Mouse (Mus musculus): ENCODE data around the gene Stoml3. TPM values are rescaled to one million over a fixed set of nuclear protein-coding genes. Genes with fewer than 3 reads are reported as not detected.

Gene Stoml3
- polyA plus RNA-seq, 1 experiment from 2014 or later: not detected

DNA sequence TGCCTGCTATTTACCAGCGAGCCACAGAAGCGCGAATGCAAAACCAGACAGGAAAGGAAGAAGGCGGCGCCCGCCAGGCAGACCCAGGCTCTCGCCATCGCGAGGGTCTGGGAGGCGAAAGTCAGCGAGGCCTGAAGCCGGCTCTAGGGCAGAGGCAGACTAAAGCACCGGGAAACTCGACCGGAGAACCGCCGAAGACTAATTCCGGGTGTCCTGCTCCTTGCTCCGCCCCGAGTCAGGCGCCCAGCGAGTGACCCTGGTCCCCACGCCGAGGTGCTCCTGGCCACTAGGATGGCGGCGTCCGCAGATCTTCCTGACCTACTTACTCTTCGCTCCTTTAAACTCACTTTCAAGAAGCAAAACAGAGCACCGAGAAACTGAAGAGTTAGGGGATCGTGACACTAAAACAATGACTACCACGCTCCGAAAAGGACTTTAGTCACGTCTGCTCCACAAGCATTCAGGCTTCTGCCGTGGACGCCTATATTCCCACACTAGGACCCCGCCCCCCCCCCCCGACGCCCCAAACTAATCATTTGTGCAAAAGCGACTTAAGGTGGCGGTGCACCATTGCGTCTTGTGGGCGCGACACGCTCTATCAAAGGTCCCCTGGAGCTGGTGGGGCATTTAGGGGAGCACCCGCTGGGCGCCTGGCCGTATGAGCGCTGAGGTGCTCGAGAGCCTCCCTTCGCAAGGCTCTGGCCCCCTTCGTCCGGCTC lies 25.2 kb upstream of the Stoml3 start, which contains the start of the genes Nhlrc3 and Proser1:
TSS of gene Nhlrc3 (minus strand) at position 287 of the 719 bp plus-strand sequence.
TSS of gene Proser1 (plus strand) at position 621 of the 719 bp plus-strand sequence.
- no peaks in the 10 kb centered on the region for H3K27me3 ChIP-seq (ENCODE audit: insufficient read depth, poor library complexity, severe bottlenecking)
- peak within 1 kb of the TSS; percentile 83 for H3K4me3 ChIP-seq
- H3K9me3 ChIP-seq: no peaks in the 10 kb centered on the region
- under 1% methylated on average over 52 of the region's 52 CpGs for WGBS
- H3K36me3 ChIP-seq: peaks cover 30% of the 10 kb centered on the region
- peak; percentile 93 for DNase-seq (ENCODE audit: low spot score)
- H3K27ac ChIP-seq: peak within 1 kb of the TSS; percentile 96
- H3K4me1 ChIP-seq (replicated peaks): peaks cover 41% of the 10 kb centered on the region

DNA sequence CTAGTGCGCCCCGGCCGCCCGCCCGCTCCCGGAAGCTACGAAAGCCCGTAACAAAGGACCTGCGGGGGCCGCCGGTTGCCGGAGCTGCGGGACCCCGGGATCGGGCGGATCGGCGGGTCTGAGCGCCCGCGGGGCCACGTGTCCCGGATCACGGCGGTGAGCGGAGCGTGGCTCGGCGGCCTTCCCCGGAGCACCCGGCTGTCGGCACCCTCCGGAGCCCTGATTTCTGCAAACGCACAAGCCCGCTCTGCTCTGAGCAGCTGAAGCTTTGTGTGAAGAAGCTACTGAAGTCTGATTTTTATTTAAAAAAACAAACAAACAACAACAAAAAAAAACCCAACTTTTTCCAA lies 24.7 kb upstream of the Stoml3 start:
- H3K27ac ChIP-seq: peak overlapping the region; percentile 96
- no peaks in the 10 kb centered on the region for H3K27me3 ChIP-seq (ENCODE audit: insufficient read depth, poor library complexity, severe bottlenecking)
- H3K4me3 ChIP-seq: peak overlapping the region; percentile 83
- peaks cover 30% of the 10 kb centered on the region for H3K36me3 ChIP-seq
- DNase-seq (ENCODE audit: low spot score): no peak
- no peaks in the 10 kb centered on the region for H3K9me3 ChIP-seq
- H3K4me1 ChIP-seq (replicated peaks): peaks cover 41% of the 10 kb centered on the region
- WGBS: under 1% methylated on average over 35 of the region's 35 CpGs

DNA sequence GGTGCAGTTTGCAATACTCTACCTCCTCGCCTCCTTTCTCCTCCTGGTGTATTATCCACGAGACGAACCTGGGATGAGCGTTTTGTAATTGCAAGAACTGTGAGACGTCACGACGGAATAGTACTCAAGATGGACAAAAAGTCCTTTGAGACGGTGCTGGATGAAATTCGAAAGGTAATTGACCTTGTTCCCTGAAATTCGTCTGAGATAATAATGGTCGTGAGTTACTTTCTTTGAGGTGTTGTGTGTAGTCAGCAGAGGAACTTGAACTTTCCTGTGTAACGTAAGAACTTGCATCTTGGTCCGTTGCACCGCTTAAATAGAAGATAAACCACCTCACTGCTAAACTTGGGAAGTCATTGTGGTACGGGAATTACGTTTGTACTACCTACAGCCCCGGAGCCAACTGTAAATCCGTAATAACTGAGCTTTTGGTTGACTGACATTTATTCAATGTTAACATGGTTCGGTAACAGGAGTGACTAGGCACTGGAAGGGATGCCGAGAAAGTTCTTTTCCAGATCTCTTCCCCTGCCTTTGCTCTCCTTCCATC lies 24.2 kb upstream of the Stoml3 start:
- peak overlapping the region; percentile 96 for H3K27ac ChIP-seq
- peaks cover 31% of the 10 kb centered on the region for H3K36me3 ChIP-seq
- H3K4me3 ChIP-seq: peak overlapping the region; percentile 83
- under 1% methylated on average over 20 of the region's 20 CpGs for WGBS
- DNase-seq (ENCODE audit: low spot score): no peak
- no peaks in the 10 kb centered on the region for H3K27me3 ChIP-seq (ENCODE audit: insufficient read depth, poor library complexity, severe bottlenecking)
- no peaks in the 10 kb centered on the region for H3K9me3 ChIP-seq
- peaks cover 41% of the 10 kb centered on the region for H3K4me1 ChIP-seq (replicated peaks)

DNA sequence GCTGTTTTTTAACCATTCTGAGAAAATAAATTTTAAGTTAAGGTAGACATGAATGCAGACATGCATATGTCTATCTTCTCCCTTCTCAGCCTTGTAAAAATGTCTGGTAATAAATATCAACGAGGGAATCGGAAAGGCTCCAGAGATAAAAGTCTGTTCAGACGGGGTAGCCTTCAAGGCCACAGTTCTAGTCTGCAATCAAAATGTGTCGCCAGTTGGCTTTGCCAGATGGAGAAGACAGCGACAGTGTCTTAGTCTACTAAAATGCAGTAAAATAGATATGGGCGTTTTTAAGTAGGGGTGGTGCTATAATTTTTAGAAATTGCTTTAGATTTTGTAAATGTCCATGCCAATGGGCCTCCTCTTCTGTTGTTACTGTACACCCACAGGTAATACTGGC lies 23.1 kb upstream of the Stoml3 start:
- H3K27me3 ChIP-seq (ENCODE audit: insufficient read depth, poor library complexity, severe bottlenecking): no peaks in the 10 kb centered on the region
- H3K36me3 ChIP-seq: peaks cover 32% of the 10 kb centered on the region
- 71% methylated on average over 6 of the region's 6 CpGs for WGBS
- H3K27ac ChIP-seq: no peak overlapping the region
- H3K4me3 ChIP-seq: peak overlapping the region; percentile 83
- peaks cover 41% of the 10 kb centered on the region for H3K4me1 ChIP-seq (replicated peaks)
- DNase-seq (ENCODE audit: low spot score): no peak
- no peaks in the 10 kb centered on the region for H3K9me3 ChIP-seq

DNA sequence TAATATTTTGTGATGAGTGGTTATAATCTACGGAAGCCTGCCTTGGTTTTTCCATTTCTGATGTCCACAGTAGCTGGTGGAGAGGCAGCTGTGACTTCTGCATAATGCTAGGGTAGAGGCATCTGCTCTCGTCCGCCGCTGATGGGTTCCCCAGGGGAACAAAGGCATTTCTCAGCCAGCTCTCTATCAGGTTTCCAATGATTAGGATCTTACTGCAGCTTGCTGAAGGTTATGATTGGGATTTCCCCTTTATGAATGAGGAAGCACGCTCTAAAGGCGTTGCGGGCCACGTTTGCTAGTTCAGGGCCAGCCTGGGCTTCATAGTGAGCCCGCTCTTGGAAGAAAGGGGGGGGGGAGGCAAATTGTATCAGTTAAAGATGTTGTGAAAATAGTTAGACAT lies 22.0 kb upstream of the Stoml3 start:
- H3K4me3 ChIP-seq: peak overlapping the region; percentile 83
- DNase-seq (ENCODE audit: low spot score): no peak
- no peaks in the 10 kb centered on the region for H3K27me3 ChIP-seq (ENCODE audit: insufficient read depth, poor library complexity, severe bottlenecking)
- peaks cover 41% of the 10 kb centered on the region for H3K4me1 ChIP-seq (replicated peaks)
- WGBS: 75% methylated on average over 9 of the region's 9 CpGs
- H3K9me3 ChIP-seq: no peaks in the 10 kb centered on the region
- H3K27ac ChIP-seq: no peak overlapping the region
- peaks cover 36% of the 10 kb centered on the region for H3K36me3 ChIP-seq

DNA sequence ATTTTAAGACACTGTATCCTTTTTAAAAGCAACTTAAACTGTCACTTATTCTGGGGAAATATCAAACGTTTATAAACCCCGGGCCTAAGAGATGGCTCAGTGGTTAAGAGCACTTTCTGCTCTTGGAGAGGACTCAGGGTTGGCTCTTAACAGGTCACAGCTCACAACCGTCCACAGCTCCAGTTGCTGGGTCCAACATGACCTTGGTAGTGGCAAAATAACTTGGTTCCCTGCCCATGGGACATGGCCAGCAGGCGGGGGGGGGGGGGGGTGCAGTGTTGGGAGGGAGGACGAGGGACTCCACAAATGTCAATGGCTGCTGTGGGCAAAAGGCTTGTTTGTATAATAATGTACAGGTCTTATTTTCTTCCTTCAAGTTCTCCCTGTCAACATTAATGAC lies 21.1 kb upstream of the Stoml3 start:
- DNase-seq (ENCODE audit: low spot score): no peak
- 80% methylated on average over 5 of the region's 5 CpGs for WGBS
- H3K36me3 ChIP-seq: peaks cover 45% of the 10 kb centered on the region
- H3K4me3 ChIP-seq: no peak overlapping the region
- no peak overlapping the region for H3K27ac ChIP-seq
- peaks cover 35% of the 10 kb centered on the region for H3K4me1 ChIP-seq (replicated peaks)
- no peaks in the 10 kb centered on the region for H3K9me3 ChIP-seq
- no peaks in the 10 kb centered on the region for H3K27me3 ChIP-seq (ENCODE audit: insufficient read depth, poor library complexity, severe bottlenecking)

DNA sequence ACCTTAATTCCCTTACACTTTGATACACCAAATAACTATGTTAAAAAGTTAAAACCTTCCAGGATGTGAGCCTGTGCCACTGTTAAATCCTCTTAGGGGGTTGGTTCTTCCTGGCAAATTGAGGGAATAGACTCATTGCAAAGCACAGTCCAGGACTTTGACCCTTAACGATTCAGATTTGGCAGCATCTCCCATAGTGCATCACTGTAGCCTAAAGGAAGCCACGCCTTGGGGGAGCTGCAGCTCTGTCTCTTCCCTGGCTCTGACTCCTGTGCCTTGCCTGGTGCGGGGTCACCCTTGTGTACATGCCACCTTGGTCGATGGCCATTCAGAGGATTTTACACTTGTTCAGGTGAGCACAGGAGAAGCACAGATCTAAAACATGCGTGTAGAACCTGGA lies 18.8 kb upstream of the Stoml3 start:
- H3K36me3 ChIP-seq: peaks cover 68% of the 10 kb centered on the region
- no peak for DNase-seq (ENCODE audit: low spot score)
- 95% methylated on average over 5 of the region's 5 CpGs for WGBS
- H3K4me1 ChIP-seq (replicated peaks): peaks cover 29% of the 10 kb centered on the region
- no peak overlapping the region for H3K27ac ChIP-seq
- H3K9me3 ChIP-seq: no peaks in the 10 kb centered on the region
- no peak overlapping the region for H3K4me3 ChIP-seq
- no peaks in the 10 kb centered on the region for H3K27me3 ChIP-seq (ENCODE audit: insufficient read depth, poor library complexity, severe bottlenecking)

DNA sequence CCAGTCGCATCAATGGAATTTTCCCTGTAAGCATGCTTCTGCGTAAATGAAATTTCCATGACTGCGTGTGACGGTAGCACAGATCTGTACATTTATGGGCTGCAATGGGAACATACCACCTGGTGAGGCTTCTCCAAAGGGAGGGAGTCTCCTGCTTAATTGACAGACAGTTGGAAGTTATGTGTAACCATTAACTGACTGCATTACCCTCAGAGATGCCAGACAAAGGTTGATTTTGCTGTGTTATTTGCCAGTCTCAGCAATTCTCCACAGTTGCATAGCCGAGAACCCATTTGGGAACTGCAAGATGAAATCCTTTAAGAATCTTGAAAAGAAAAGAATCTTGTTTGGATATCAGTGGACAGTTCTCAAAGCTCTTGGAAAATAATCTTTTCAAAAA lies 16.4 kb upstream of the Stoml3 start:
- Histone ChIP-seq H3K9me3 (no peaks in the 10 kb centered on the region), H3K4me3 (no peak overlapping the region), H3K27ac (no peak overlapping the region), H3K36me3 (peaks cover 90% of the 10 kb centered on the region), H3K27me3 (ENCODE audit: insufficient read depth, poor library complexity, severe bottlenecking) (no peaks in the 10 kb centered on the region), H3K4me1 (replicated peaks) (peaks cover 5% of the 10 kb centered on the region; the same call in 1 of the 2 replicates)
- WGBS: 96% methylated on average over 5 of the region's 5 CpGs
- DNase-seq (ENCODE audit: low spot score): no peak

DNA sequence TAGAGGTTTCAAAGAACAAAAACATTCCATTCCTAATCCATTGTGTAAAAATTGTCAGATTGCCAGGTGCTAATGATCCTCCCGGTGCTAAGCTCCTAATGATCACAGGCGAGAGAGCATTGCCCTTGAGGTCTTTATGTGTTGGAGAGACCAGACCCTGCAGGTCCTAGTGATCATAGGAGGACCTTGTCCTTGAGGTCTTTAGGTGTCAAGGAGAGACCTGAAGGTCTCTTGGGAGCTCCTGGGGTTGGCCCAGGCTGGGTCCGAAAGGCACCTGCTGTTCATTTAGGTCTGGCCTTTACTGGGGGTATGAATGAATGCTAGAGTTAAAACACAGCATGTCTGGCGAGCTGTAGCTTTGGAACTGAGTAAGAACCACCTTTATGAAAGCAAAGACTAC lies 14.3 kb upstream of the Stoml3 start:
- peaks cover 98% of the 10 kb centered on the region for H3K36me3 ChIP-seq

DNA sequence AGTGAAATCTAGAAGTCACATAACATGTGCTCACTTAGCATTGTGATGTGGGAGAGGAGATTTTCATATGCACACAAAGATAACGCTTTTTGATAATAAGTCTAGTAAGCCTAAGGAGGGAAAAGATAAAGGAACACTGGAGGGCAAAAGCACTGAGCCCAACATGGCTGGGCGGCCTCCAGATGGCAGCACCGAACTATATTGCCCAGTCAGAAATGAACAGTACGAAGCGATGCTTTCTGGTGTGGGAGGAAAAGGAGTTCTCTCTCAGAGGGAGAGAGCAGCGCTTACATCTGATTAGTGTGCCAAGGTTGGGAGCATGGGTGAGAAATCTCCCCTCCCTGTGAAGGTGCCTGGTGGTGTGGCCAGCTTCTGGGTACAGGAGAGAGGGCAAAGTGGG lies 12.6 kb upstream of the Stoml3 start:
- no peak overlapping the region for H3K4me3 ChIP-seq
- no peak overlapping the region for H3K27ac ChIP-seq
- WGBS: 68% methylated on average over 6 of the region's 6 CpGs
- DNase-seq (ENCODE audit: low spot score): peak; percentile 26
- no peaks in the 10 kb centered on the region for H3K4me1 ChIP-seq (replicated peaks)
- H3K27me3 ChIP-seq (ENCODE audit: insufficient read depth, poor library complexity, severe bottlenecking): no peaks in the 10 kb centered on the region
- no peaks in the 10 kb centered on the region for H3K9me3 ChIP-seq
- H3K36me3 ChIP-seq: peaks cover 98% of the 10 kb centered on the region

More for the DNA sequence above, 14.3 kb upstream of the Stoml3 start:
- no peak overlapping the region for H3K27ac ChIP-seq
- H3K27me3 ChIP-seq (ENCODE audit: insufficient read depth, poor library complexity, severe bottlenecking): no peaks in the 10 kb centered on the region
- H3K4me1 ChIP-seq (replicated peaks): no peaks in the 10 kb centered on the region
- DNase-seq (ENCODE audit: low spot score): no peak
- H3K4me3 ChIP-seq: no peak overlapping the region
- 87% methylated on average over 4 of the region's 4 CpGs for WGBS
- H3K9me3 ChIP-seq: no peaks in the 10 kb centered on the region

DNA sequence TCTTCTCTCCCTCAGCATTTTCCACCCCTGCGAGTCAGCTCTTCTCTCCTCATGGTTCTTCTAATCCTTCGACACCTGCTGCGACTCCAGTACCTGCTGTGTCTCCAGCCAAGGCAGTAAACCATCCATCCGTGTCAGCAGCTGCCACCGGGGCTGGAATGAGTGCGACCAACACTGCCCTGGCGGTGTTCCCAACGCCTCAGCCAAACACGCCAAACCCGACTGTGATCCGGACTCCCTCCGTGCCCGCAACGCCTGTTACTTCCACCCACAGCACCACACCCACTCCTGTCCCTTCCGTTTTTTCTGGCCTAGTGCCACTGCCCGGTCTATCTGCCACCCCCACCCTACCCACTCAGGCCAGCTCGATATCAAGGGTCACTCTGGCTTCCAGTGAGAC lies 11.0 kb upstream of the Stoml3 start:
- Histone ChIP-seq H3K9me3 (no peaks in the 10 kb centered on the region), H3K4me1 (replicated peaks) (no peaks in the 10 kb centered on the region), H3K36me3 (peaks cover 98% of the 10 kb centered on the region), H3K27me3 (ENCODE audit: insufficient read depth, poor library complexity, severe bottlenecking) (no peaks in the 10 kb centered on the region), H3K4me3 (no peak overlapping the region), H3K27ac (no peak overlapping the region)
- no peak for DNase-seq (ENCODE audit: low spot score)
- 91% methylated on average over 17 of the region's 17 CpGs for WGBS

DNA sequence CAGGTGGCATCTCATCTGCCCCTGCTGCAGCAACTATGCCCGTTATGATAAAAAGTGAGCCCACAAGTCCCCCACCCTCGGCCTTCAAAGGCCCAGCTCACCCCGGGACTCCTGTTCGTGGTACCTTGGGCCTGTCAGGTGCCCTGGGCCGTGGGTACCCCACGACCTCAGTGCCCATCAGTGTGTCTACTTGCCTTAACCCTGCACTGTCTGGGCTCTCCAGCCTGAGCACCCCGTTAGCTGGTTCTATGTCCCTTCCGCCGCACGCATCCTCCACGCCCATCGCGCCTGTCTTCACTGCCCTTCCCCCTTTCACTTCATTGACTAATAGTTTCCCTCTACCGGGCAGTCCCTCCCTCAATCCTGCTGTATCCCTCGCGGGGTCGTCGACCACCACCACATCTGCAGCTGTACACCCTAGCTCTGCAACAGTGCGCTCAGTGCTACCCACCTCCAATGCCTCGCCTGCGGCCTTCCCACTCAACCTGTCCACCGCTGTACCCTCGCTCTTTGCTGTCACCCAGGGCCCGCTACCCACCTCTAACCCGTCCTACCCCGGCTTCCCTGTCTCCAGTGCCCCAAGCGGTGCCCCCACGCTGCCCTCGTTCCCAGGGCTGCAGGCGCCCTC lies 9.9 kb upstream of the Stoml3 start:
- WGBS: 96% methylated on average over 30 of the region's 30 CpGs
- no peaks in the 10 kb centered on the region for H3K9me3 ChIP-seq

DNA sequence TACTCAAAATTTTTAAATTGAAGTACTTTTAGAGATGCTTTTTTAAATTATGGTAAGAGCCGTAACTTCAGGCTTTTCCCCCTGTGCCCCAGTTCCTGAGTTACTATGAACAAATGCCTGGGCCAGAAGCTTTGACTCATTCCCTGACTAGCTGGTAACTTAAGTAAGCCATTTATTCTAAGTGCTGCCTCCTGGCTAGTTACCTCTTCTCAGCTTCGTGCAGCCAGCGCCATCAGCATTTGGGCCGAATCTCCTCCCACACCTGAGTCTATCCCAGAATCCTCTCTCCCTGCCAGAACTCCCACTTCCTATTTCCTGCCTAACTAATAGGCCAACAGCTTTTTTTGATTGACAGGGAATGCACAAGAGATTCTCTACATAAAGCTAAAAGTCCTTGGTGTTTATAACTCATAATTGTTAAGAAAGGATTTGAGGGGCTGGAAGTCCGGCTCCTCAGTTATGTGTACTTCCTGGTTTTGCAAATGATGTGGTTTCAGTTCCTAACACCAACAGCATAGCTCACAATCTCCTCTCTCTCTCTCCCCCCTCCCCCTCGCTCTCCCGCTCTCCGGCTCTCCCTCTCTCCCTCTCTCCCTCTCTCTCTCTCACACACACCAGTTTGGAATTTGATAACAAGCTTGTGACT lies 4.9 kb upstream of the Stoml3 start:
- no peak overlapping the region for H3K4me3 ChIP-seq
- no peaks in the 10 kb centered on the region for H3K9me3 ChIP-seq
- no peak overlapping the region for H3K27ac ChIP-seq
- H3K36me3 ChIP-seq: peaks cover 44% of the 10 kb centered on the region
- 93% methylated on average over 8 of the region's 8 CpGs for WGBS
- DNase-seq (ENCODE audit: low spot score): no peak
- H3K4me1 ChIP-seq (replicated peaks): peaks cover 6% of the 10 kb centered on the region
- H3K27me3 ChIP-seq (ENCODE audit: insufficient read depth, poor library complexity, severe bottlenecking): no peaks in the 10 kb centered on the region

More for the DNA sequence above, 9.9 kb upstream of the Stoml3 start:
- Histone ChIP-seq H3K4me1 (replicated peaks) (no peaks in the 10 kb centered on the region), H3K4me3 (no peak overlapping the region), H3K27me3 (ENCODE audit: insufficient read depth, poor library complexity, severe bottlenecking) (no peaks in the 10 kb centered on the region), H3K27ac (no peak overlapping the region), H3K36me3 (peaks cover 93% of the 10 kb centered on the region)
- DNase-seq (ENCODE audit: low spot score): no peak
